Mouse (Mus musculus) hindbrain, embryonic 11.5 days (tissue): ENCODE measurements around the gene Zfhx3. TPM values are rescaled to one million over a fixed set of nuclear protein-coding genes. Genes with fewer than 3 reads are reported as not detected.

Experiments
- ATAC-seq: fragments of 200-750 bp; cut with Nextera tagmentation; 2 replicates; pipeline ENCODE4 v1.8.0; 2017; ENCODE audit warnings: mild to moderate bottlenecking, moderate TSS enrichment, moderate library complexity; ENCODE audit not compliant: low FRiP score
- DNase-seq: peaks from one replicate; pipeline ENCODE4 v3.0.0-alpha.2; 2015; ENCODE audit warnings: low spot score
- H3K27ac ChIP-seq: fragments of 300-500 bp; sonication (generic); 2 replicates; pipeline ENCODE4 v1.5.1; 2014; ENCODE audit warnings: mild to moderate bottlenecking, low read depth, low read length
- H3K27me3 ChIP-seq: fragments of 300-500 bp; sonication (generic); 2 replicates; pipeline ENCODE4 v1.6.1; 2014; ENCODE audit warnings: mild to moderate bottlenecking, low read length, moderate library complexity, mixed read lengths; ENCODE audit not compliant: control insufficient read depth, insufficient read depth
- H3K36me3 ChIP-seq: fragments of 300-500 bp; sonication (generic); 2 replicates; pipeline ENCODE4 v1.6.1; 2014; ENCODE audit warnings: mild to moderate bottlenecking, low read length, moderate library complexity, mixed read lengths; ENCODE audit not compliant: control insufficient read depth, insufficient read depth
- H3K4me1 ChIP-seq: fragments of 300-500 bp; sonication (generic); replicated peaks from 2 replicates; pipeline ENCODE4 v1.6.1; 2014; ENCODE audit warnings: low read length, mixed read lengths; ENCODE audit not compliant: control insufficient read depth, insufficient read depth
- H3K4me2 ChIP-seq: fragments of 300-500 bp; sonication (generic); replicated peaks from 2 replicates; pipeline ENCODE4 v1.6.1; 2014; ENCODE audit warnings: mild to moderate bottlenecking, low read depth, low read length
- H3K4me3 ChIP-seq: fragments of 300-500 bp; sonication (generic); 2 replicates; pipeline ENCODE4 v1.5.1; 2014; ENCODE audit warnings: low read depth, low read length
- H3K9ac ChIP-seq: fragments of 300-500 bp; sonication (generic); 2 replicates; pipeline ENCODE4 v1.6.1; 2014; ENCODE audit warnings: low read depth, low read length
- H3K9me3 ChIP-seq: fragments of 300-500 bp; sonication (generic); 2 replicates; pipeline ENCODE4 v1.6.1; 2016; ENCODE audit warnings: low read length; ENCODE audit not compliant: control insufficient read depth
- WGBS: fragments of 180-500 bp; shearing (Covaris S2); extraction: QIAGEN DNeasy Blood & Tissue Kit; methylation state at CpG from one replicate; pipeline ENCODE4 v1.1.7; 2014; 5-methylcytosine and 5-hydroxymethylcytosine counted together
- polyA plus RNA-seq: library from polyadenylated mRNA; unstranded; fragments of >200 nt; fragmentation: Nextera tagmentation; extraction: Ambion mirVana; gene quantifications from 2 replicates; pipeline ENCODE4 v1.2.1, GENCODE M21; 2014

Zfhx3 gene
- polyA plus RNA-seq, 1 experiment from 2014 or later = 47.1 TPM

- no peaks in the 10 kb centered on the region for H3K36me3 ChIP-seq
- no peaks in the 10 kb centered on the region for H3K4me1 ChIP-seq
- H3K27ac ChIP-seq = no peak overlapping the region
- H3K27me3 ChIP-seq = no peaks in the 10 kb centered on the region
- 64% methylated on average over 11 of the region's 11 CpGs for WGBS
- H3K4me3 ChIP-seq = no peak overlapping the region
- no peak for ATAC-seq
- peak; percentile 18 for DNase-seq
- no peak overlapping the region for H3K9ac ChIP-seq
- no peaks in the 10 kb centered on the region for H3K9me3 ChIP-seq
- H3K4me2 ChIP-seq = no peak overlapping the region
Measured at GRCm38 (mm10) chr8:108611792-108612413, 669.5 kb downstream of the Zfhx3 start.

GRCm38 (mm10) chr8:108612815-108613214 is 670.4 kb downstream of the Zfhx3 start:
- H3K4me3 ChIP-seq = no peak overlapping the region
- H3K27me3 ChIP-seq = no peaks in the 10 kb centered on the region
- H3K27ac ChIP-seq = no peak overlapping the region
- DNase-seq (peak; percentile 32), ATAC-seq (no peak)
- H3K9me3 ChIP-seq = no peaks in the 10 kb centered on the region
- H3K9ac ChIP-seq = no peak overlapping the region
- no peaks in the 10 kb centered on the region for H3K36me3 ChIP-seq
- no peaks in the 10 kb centered on the region for H3K4me1 ChIP-seq
- WGBS = 26% methylated on average over 5 of the region's 5 CpGs
- no peak overlapping the region for H3K4me2 ChIP-seq

- Histone ChIP-seq H3K4me3 (no peak overlapping the region), H3K4me1 (no peaks in the 10 kb centered on the region), H3K9ac (no peak overlapping the region), H3K9me3 (no peaks in the 10 kb centered on the region), H3K27ac (no peak overlapping the region), H3K36me3 (no peaks in the 10 kb centered on the region), H3K27me3 (no peaks in the 10 kb centered on the region), H3K4me2 (no peak overlapping the region)
- ATAC-seq (no peak), DNase-seq (no peak)
- WGBS = 64% methylated on average over 2 of the region's 2 CpGs
Measured at GRCm38 (mm10) chr8:108613280-108613679, 670.8 kb downstream of the Zfhx3 start.

- Histone ChIP-seq H3K27me3 (no peaks in the 10 kb centered on the region), H3K9me3 (no peaks in the 10 kb centered on the region), H3K36me3 (no peaks in the 10 kb centered on the region), H3K27ac (no peak overlapping the region), H3K9ac (no peak overlapping the region), H3K4me1 (no peaks in the 10 kb centered on the region), H3K4me3 (no peak overlapping the region), H3K4me2 (no peak overlapping the region)
- 8% methylated on average over 7 of the region's 7 CpGs for WGBS
- ATAC-seq = no peak
- peak; percentile 32 for DNase-seq
Measured at GRCm38 (mm10) chr8:108621296-108621695, 678.9 kb downstream of the Zfhx3 start.

GRCm38 (mm10) chr8:108623660-108624059 is 681.2 kb downstream of the Zfhx3 start:
- DNase-seq (no peak), ATAC-seq (no peak)
- Histone ChIP-seq H3K4me2 (no peak overlapping the region), H3K27ac (no peak overlapping the region), H3K9ac (no peak overlapping the region), H3K36me3 (no peaks in the 10 kb centered on the region), H3K9me3 (no peaks in the 10 kb centered on the region), H3K4me3 (no peak overlapping the region), H3K27me3 (no peaks in the 10 kb centered on the region), H3K4me1 (no peaks in the 10 kb centered on the region)
- WGBS = 63% methylated on average over 5 of the region's 5 CpGs

GRCm38 (mm10) chr8:108625571-108626120 is 683.2 kb downstream of the Zfhx3 start:
- 78% methylated on average over 9 of the region's 9 CpGs for WGBS
- no peak for ATAC-seq
- Histone ChIP-seq H3K9me3 (no peaks in the 10 kb centered on the region), H3K4me2 (no peak overlapping the region), H3K36me3 (no peaks in the 10 kb centered on the region), H3K27ac (no peak overlapping the region), H3K27me3 (no peaks in the 10 kb centered on the region), H3K9ac (no peak overlapping the region), H3K4me1 (no peaks in the 10 kb centered on the region), H3K4me3 (no peak overlapping the region)
- no peak for DNase-seq

GRCm38 (mm10) chr8:108631069-108631468 is 688.6 kb downstream of the Zfhx3 start:
- Histone ChIP-seq H3K27ac (no peak overlapping the region), H3K4me3 (no peak overlapping the region), H3K27me3 (no peaks in the 10 kb centered on the region), H3K4me1 (no peaks in the 10 kb centered on the region), H3K9me3 (no peaks in the 10 kb centered on the region), H3K36me3 (no peaks in the 10 kb centered on the region), H3K9ac (no peak overlapping the region), H3K4me2 (no peak overlapping the region)
- ATAC-seq (no peak), DNase-seq (no peak)
- WGBS = 86% methylated on average over 1 of the region's 1 CpGs

GRCm38 (mm10) chr8:108634282-108634681 is 691.8 kb downstream of the Zfhx3 start:
- DNase-seq (no peak), ATAC-seq (no peak)
- H3K4me3 ChIP-seq = no peak overlapping the region
- no peaks in the 10 kb centered on the region for H3K27me3 ChIP-seq
- no peaks in the 10 kb centered on the region for H3K36me3 ChIP-seq
- H3K4me1 ChIP-seq = no peaks in the 10 kb centered on the region
- H3K9ac ChIP-seq = no peak overlapping the region
- WGBS = 43% methylated on average over 3 of the region's 3 CpGs
- H3K4me2 ChIP-seq = no peak overlapping the region
- H3K9me3 ChIP-seq = no peaks in the 10 kb centered on the region
- no peak overlapping the region for H3K27ac ChIP-seq

GRCm38 (mm10) chr8:108637887-108638286 is 695.4 kb downstream of the Zfhx3 start:
- no peak for ATAC-seq
- no peaks in the 10 kb centered on the region for H3K9me3 ChIP-seq
- DNase-seq = no peak
- no peak overlapping the region for H3K4me2 ChIP-seq
- H3K4me3 ChIP-seq = no peak overlapping the region
- no peak overlapping the region for H3K27ac ChIP-seq
- no peak overlapping the region for H3K9ac ChIP-seq
- WGBS = 96% methylated on average over 2 of the region's 2 CpGs
- H3K36me3 ChIP-seq = no peaks in the 10 kb centered on the region
- no peaks in the 10 kb centered on the region for H3K27me3 ChIP-seq
- no peaks in the 10 kb centered on the region for H3K4me1 ChIP-seq
